Mouse (Mus musculus) effector memory CD4-positive, alpha-beta T cell, adult 7 months (primary cell): ENCODE measurements around the gene Mfap1a. TPM values are rescaled to one million over a fixed set of nuclear protein-coding genes. Genes with fewer than 3 reads are reported as not detected.

Experiments used
- polyA plus RNA-seq: library from polyadenylated mRNA; unstranded; fragments of 100-300 nt; shearing (Covaris generic); gene quantifications from one replicate; pipeline ENCODE4 v1.2.1, GENCODE M21; 2017

Mfap1a gene
- polyA plus RNA-seq: 46.0 TPM

GRCm38 (mm10) chr2:121505942-121506882 lies at the start of gene Mfap1a, which contains the start of gene Wdr76:
Gene Mfap1a, minus strand, starts transcription at chr2:121506665.
Gene Wdr76, plus strand, starts transcription at chr2:121506723.

GRCm38 (mm10) chr2:121473301-121474179 lies 32.9 kb downstream of the Mfap1a start, which contains the start of gene Mfap1b:
Gene Mfap1b, minus strand, starts transcription at chr2:121474067.

GRCm38 (mm10) chr2:121456692-121457642 lies 49.5 kb downstream of the Mfap1a start, which contains the start of gene Serinc4:
Gene Serinc4, minus strand, starts transcription at chr2:121456781.

GRCm38 (mm10) chr2:121452990-121453389 lies 53.5 kb downstream of the Mfap1a start, which contains the start of gene Hypk:
Gene Hypk, plus strand, starts transcription at chr2:121453290.

GRCm38 (mm10) chr2:121448739-121449535 lies 57.5 kb downstream of the Mfap1a start, which contains the start of gene Serf2:
Gene Serf2, plus strand, starts transcription at chr2:121449195.

GRCm38 (mm10) chr2:121444178-121444577 lies 62.3 kb downstream of the Mfap1a start, which contains the start of gene Ell3:
Gene Ell3, minus strand, starts transcription at chr2:121444278.

Other genes with a start within 250 kb of the Mfap1a start
- 65.7 TPM for gene Trp53bp1, start 235.3 kb downstream of the Mfap1a start, polyA plus RNA-seq
- gene Map1a, start 217.1 kb downstream of the Mfap1a start, polyA plus RNA-seq: 0.85 TPM
- 6.9 TPM for gene Ppip5k1, start 151.3 kb downstream of the Mfap1a start, polyA plus RNA-seq
- gene Ckmt1, start 149.0 kb downstream of the Mfap1a start, polyA plus RNA-seq: 1.6 TPM
- not detected for gene Strc, start 119.5 kb downstream of the Mfap1a start, polyA plus RNA-seq
- gene Pdia3, start 92.9 kb downstream of the Mfap1a start, polyA plus RNA-seq: 374 TPM
- 0.55 TPM for gene Catsper2, start 92.9 kb downstream of the Mfap1a start, polyA plus RNA-seq
- gene Ell3, start 62.4 kb downstream of the Mfap1a start, polyA plus RNA-seq: not detected
- 400 TPM for gene Serf2, start 57.5 kb downstream of the Mfap1a start, polyA plus RNA-seq
- 105 TPM for gene Hypk, start 53.4 kb downstream of the Mfap1a start, polyA plus RNA-seq
- not detected for gene Serinc4, start 49.9 kb downstream of the Mfap1a start, polyA plus RNA-seq
- 118 TPM for gene Mfap1b, start 32.6 kb downstream of the Mfap1a start, polyA plus RNA-seq
- gene Wdr76, start 58 bp upstream of the Mfap1a start, polyA plus RNA-seq: 3.6 TPM